Mouse (Mus musculus) stomach, postnatal 0 days (tissue): Measurements from ENCODE around the gene 2810408A11Rik. TPM values are rescaled to one million over a fixed set of nuclear protein-coding genes. Genes with fewer than 3 reads are reported as not detected.
"Not testable (repeated sequence)": the region's sequence is repeated elsewhere in the genome, so short reads cannot be mapped to it uniquely, and the experiment has no call there.

Source experiments
- ATAC-seq: fragments of 200-750 bp; cut with Nextera tagmentation; 2 replicates; pipeline ENCODE4 v1.8.0; 2017; ENCODE audit not compliant: low FRiP score, low TSS enrichment
- DNase-seq: peaks from one replicate; pipeline ENCODE4 v3.0.0-alpha.2; 2016; ENCODE audit warnings: low spot score
- H3K27ac ChIP-seq: fragments of 300-500 bp; sonication (generic); replicated peaks from 2 replicates; pipeline ENCODE4 v1.5.1; 2014; ENCODE audit warnings: mild to moderate bottlenecking, control low read depth
- H3K27me3 ChIP-seq: fragments of 300-500 bp; sonication (generic); 2 replicates; pipeline ENCODE4 v1.6.1; 2014; ENCODE audit warnings: low read length; ENCODE audit not compliant: control insufficient read depth, insufficient read depth
- H3K36me3 ChIP-seq: fragments of 300-500 bp; sonication (generic); 2 replicates; pipeline ENCODE4 v1.6.1; 2014; ENCODE audit warnings: low read length, mixed read lengths; ENCODE audit not compliant: control insufficient read depth, insufficient read depth
- H3K4me1 ChIP-seq: fragments of 300-500 bp; sonication (generic); replicated peaks from 2 replicates; pipeline ENCODE4 v1.6.1; 2014; ENCODE audit warnings: antibody characterized with exemption; ENCODE audit not compliant: control insufficient read depth, insufficient read depth
- H3K4me2 ChIP-seq: fragments of 300-500 bp; sonication (generic); replicated peaks from 2 replicates; pipeline ENCODE4 v1.6.1; 2014; ENCODE audit warnings: low read depth, mild to moderate bottlenecking, control low read depth, moderate library complexity
- H3K4me3 ChIP-seq: fragments of 300-500 bp; sonication (generic); 2 replicates; pipeline ENCODE4 v1.5.1; 2014; ENCODE audit warnings: low read depth, low read length, control low read depth
- H3K9ac ChIP-seq: fragments of 300-500 bp; sonication (generic); 2 replicates; pipeline ENCODE4 v1.6.1; 2014; ENCODE audit warnings: mild to moderate bottlenecking, low read length, control low read depth, mixed read lengths
- H3K9me3 ChIP-seq: fragments of 300-500 bp; sonication (generic); 2 replicates; pipeline ENCODE4 v1.6.1; 2016; ENCODE audit warnings: low read length; ENCODE audit not compliant: control insufficient read depth
- CTCF ChIP-seq: IDR thresholded peaks from 2 replicates; pipeline ENCODE4 v1.5.1; 2016; ENCODE audit warnings: antibody characterized with exemption, low read depth, mild to moderate bottlenecking, moderate library complexity
- EP300 ChIP-seq: optimal IDR thresholded peaks from 2 replicates; pipeline ENCODE3; 2016; ENCODE audit warnings: antibody characterized with exemption
- WGBS: fragments of 180-500 bp; shearing (Covaris S2); extraction: QIAGEN DNeasy Blood & Tissue Kit; methylation state at CpG from one replicate; pipeline ENCODE4 v1.1.7; 2014; 5-methylcytosine and 5-hydroxymethylcytosine counted together
- polyA plus RNA-seq: library from polyadenylated mRNA; unstranded; fragments of >200 nt; fragmentation: Nextera tagmentation; extraction: Ambion mirVana; gene quantifications from 2 replicates; pipeline ENCODE4 v1.2.1, GENCODE M21; 2015

The 2810408A11Rik gene
- polyA plus RNA-seq, 1 experiment from 2014 or later = 5.9 TPM

DNA sequence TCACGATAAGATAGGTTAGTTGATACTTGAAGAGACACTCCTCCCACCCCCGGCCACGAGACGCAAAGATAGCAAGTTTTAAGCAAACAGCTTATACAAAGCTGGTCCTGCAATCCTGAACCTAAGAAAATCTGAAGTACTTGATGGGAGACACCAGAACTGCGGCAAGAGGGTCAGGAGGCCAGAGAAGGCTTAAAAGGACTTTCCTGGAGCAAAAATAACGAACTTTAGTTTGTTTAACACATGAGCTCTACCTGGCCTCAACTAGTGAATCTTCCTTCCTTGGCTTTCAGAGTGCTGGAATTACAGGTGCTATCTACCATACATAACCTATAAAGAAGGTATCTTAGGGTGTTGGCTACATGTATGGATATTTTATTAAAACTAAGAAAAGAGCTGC is 33.9 kb upstream of the 2810408A11Rik start:
- DNase-seq (no peak), ATAC-seq (no peak)
- Histone ChIP-seq H3K27me3 (no peaks in the 10 kb centered on the region), H3K9me3 (no peaks in the 10 kb centered on the region), H3K4me3 (no peak overlapping the region), H3K4me1 (peaks cover 6% of the 10 kb centered on the region), H3K4me2 (0 out of 2 replicates have a peak overlapping the region, but pooled peaks have one; percentile 4), H3K27ac (no peak overlapping the region), H3K36me3 (no peaks in the 10 kb centered on the region), H3K9ac (no peak overlapping the region)
- TF ChIP-seq EP300 (no peak), CTCF (no peak)
- 15% methylated on average over 6 of the region's 6 CpGs for WGBS

DNA sequence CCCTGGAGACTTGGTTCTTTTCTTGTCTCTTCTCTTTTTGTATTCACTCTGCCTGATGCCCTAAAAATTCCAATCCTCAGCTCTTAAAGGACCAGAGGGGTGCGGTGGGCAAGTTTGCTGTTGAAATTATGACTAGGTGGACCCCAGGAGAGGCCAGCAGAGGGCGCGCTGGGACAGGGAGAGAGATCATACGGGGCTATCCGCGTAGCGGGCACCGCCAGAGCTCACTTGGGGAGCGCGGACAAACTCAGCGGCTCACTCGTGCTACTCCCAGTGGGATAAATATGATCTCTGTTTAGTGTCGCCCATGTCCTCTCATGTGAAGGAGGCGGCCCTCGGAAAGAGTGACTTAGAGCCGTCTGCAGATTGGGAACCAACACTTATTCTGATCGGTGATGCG is 33.4 kb upstream of the 2810408A11Rik start:
- H3K4me2 ChIP-seq = 0 out of 2 replicates have a peak overlapping the region, but pooled peaks have one; percentile 4
- no peaks in the 10 kb centered on the region for H3K36me3 ChIP-seq
- 1% methylated on average over 18 of the region's 18 CpGs for WGBS
- no peaks in the 10 kb centered on the region for H3K27me3 ChIP-seq
- DNase-seq (peak; percentile 93), ATAC-seq (peak; percentile 63)
- peak; percentile 94 for TF ChIP-seq CTCF
- TF ChIP-seq EP300 = no peak
- peaks cover 6% of the 10 kb centered on the region for H3K4me1 ChIP-seq
- H3K4me3 ChIP-seq = no peak overlapping the region
- H3K27ac ChIP-seq = no peak overlapping the region
- no peak overlapping the region for H3K9ac ChIP-seq
- no peaks in the 10 kb centered on the region for H3K9me3 ChIP-seq

DNA sequence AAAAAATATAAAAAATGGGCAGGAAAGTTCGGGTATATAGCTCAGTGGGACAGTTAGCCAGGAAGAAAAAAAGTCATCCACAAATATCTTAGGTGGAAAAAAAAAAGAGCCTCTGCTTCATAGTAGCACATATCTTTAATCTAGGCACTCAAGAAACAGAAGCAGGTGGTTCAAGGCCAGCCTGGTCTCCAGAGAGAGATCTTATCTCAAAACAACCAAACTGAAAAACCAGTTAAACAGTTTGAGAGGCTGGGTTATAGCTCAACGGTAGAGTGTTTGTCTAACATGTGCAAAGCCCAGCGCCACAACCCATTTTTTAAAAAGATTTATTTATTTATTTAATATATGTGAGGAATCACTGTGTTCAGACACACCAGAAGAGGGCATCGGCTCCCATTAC is 32.3 kb upstream of the 2810408A11Rik start:
- no peak for TF ChIP-seq CTCF
- TF ChIP-seq EP300 = no peak
- Histone ChIP-seq H3K27me3 (no peaks in the 10 kb centered on the region), H3K9ac (no peak overlapping the region), H3K27ac (no peak overlapping the region), H3K4me2 (no peak overlapping the region), H3K4me3 (no peak overlapping the region), H3K4me1 (peaks cover 4% of the 10 kb centered on the region), H3K36me3 (no peaks in the 10 kb centered on the region), H3K9me3 (no peaks in the 10 kb centered on the region)
- WGBS = 60% methylated on average over 4 of the region's 4 CpGs
- DNase-seq = no peak
- ATAC-seq = no peak

DNA sequence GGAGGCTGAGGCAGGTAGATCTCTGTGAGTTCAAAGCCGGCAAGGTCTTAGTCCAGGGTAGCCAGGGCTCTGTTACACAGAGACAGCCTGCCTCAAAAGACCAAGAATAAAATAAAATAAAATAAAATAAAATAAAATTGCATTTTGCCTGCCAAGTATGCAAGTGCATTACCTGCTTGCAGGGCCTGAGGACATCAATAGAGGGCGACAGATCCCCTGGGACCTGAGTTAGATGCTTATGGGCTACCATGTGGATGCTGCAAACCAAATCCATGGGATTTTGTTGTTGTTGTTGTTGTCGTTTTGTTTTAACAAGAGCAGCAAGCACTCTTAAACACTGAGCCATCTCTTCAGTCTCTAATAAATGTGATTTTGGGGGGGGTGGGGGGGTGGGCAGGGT is 31.5 kb upstream of the 2810408A11Rik start:
- ATAC-seq (no peak), DNase-seq (no peak)
- WGBS = 41% methylated on average over 3 of the region's 3 CpGs
- Histone ChIP-seq H3K9me3 (no peaks in the 10 kb centered on the region), H3K4me3 (no peak overlapping the region), H3K36me3 (no peaks in the 10 kb centered on the region), H3K4me1 (peaks cover 4% of the 10 kb centered on the region), H3K9ac (no peak overlapping the region), H3K27me3 (no peaks in the 10 kb centered on the region), H3K27ac (no peak overlapping the region), H3K4me2 (no peak overlapping the region)
- TF ChIP-seq EP300 (no peak), CTCF (peak; percentile 46)

DNA sequence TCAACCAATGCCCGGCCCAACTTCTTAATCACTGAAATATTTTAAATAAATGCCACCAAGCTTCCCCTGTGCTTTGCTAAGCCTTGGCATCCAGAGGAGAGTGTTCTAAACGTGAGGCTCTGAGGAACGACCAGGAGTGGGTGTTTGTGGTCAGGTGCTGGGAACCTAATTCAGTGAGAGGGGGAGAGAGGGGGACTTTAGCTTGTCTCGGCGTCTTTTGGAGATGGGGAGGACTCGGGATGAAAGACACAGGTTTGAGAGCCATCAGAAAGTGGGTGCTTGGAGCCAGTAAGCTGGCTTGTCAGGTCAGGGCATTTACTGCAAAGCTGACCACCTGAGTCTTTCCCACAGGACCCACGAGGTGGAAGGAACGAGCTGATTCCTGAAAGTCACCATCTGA is 31.0 kb upstream of the 2810408A11Rik start:
- TF ChIP-seq EP300 (no peak), CTCF (no peak)
- no peaks in the 10 kb centered on the region for H3K27me3 ChIP-seq
- no peaks in the 10 kb centered on the region for H3K9me3 ChIP-seq
- no peak overlapping the region for H3K4me2 ChIP-seq
- H3K9ac ChIP-seq = no peak overlapping the region
- no peak for ATAC-seq
- no peak for DNase-seq
- no peak overlapping the region for H3K27ac ChIP-seq
- no peaks in the 10 kb centered on the region for H3K36me3 ChIP-seq
- H3K4me3 ChIP-seq = no peak overlapping the region
- peaks cover 4% of the 10 kb centered on the region for H3K4me1 ChIP-seq
- 69% methylated on average over 8 of the region's 8 CpGs for WGBS

DNA sequence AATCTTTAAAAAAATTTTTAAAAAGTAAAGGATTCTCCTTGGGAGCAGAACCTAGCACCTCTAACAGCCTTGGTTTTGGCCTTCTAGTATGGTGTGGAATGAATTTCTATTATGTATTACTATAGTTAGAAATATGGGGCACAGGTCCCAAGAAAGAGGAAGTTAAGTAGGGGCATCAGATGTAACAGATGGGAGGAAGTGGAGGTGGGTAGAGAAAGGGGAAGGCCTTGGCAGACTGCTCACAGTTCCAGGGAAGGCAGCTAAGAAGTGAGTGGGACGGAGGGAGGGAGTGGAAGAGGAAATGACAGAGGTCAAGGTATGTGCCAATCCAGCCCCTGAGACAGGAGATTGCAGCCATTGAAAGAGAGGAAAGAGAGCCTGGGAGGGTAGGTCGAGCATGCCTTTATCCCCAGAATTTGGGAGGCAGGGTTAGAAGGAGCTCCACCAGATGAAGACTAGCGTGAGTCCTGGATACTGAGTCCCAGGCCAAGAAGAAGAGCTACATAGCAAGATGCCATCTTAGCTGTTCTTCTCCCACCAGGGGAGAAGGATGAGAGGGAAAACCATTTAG is 30.3 kb upstream of the 2810408A11Rik start:
- Histone ChIP-seq H3K4me2 (no peak overlapping the region), H3K9me3 (no peaks in the 10 kb centered on the region), H3K4me3 (no peak overlapping the region), H3K4me1 (peaks cover 3% of the 10 kb centered on the region), H3K27ac (no peak overlapping the region), H3K9ac (no peak overlapping the region), H3K36me3 (no peaks in the 10 kb centered on the region), H3K27me3 (no peaks in the 10 kb centered on the region)
- no peak for ATAC-seq
- TF ChIP-seq EP300 (no peak), CTCF (no peak)
- DNase-seq = no peak
- WGBS = 77% methylated on average over 3 of the region's 3 CpGs

DNA sequence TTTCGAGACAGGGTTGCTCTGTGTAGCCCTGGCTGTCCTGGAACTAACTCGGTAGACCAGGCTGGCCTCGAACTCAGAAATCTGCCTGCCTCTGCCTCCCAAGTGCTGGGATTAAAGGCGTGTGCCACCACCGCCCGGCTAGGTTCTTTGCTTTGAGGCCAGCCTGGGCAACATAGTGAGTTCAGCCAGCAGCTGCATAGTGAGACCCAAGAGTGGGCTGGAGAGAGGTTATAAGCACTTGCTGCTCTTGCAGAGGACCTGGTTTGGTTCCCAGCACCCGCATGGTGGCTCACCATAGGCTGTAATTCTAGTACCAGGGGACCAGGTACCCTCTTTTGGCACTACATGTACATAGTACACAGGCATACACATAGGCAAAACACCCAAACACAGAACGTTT is 29.4 kb upstream of the 2810408A11Rik start:
- not testable (repeated sequence) for H3K27me3 ChIP-seq, H3K9ac ChIP-seq, H3K4me3 ChIP-seq, ATAC-seq, H3K4me1 ChIP-seq, H3K27ac ChIP-seq, H3K4me2 ChIP-seq, DNase-seq, H3K9me3 ChIP-seq, H3K36me3 ChIP-seq
- WGBS = 86% methylated on average over 8 of the region's 8 CpGs
